Mouse (Mus musculus): Measurements from ENCODE around the gene Micu2. TPM values are rescaled to one million over a fixed set of nuclear protein-coding genes. Genes with fewer than 3 reads are reported as not detected.
A peak's percentile ranks its signal among the peaks of the same experiment; 100 is the strongest.
"Not testable (repeated sequence)": the region's sequence is repeated elsewhere in the genome, so short reads cannot be mapped to it uniquely, and the experiment has no call there.

Gene Micu2
- polyA plus RNA-seq, 1 experiment from 2014 or later, result 92.9 TPM

GRCm38 (mm10) chr14:57911316-57911715 is 87.7 kb downstream of the Micu2 start:
- no peaks in the 10 kb centered on the region for H3K9me3 ChIP-seq
- H3K27ac ChIP-seq, result no peak overlapping the region
- no peak for ATAC-seq (ENCODE audit: insufficient number of reproducible peaks, low FRiP score, low TSS enrichment, low read depth)
- H3K27me3 ChIP-seq, result no peaks in the 10 kb centered on the region
- no peak overlapping the region for H3K4me3 ChIP-seq
- 0 out of 2 replicates have a peak, but pooled peaks cover 3% of the 10 kb centered on the region for H3K4me1 ChIP-seq
- H3K4me2 ChIP-seq, result no peak overlapping the region
- no peak overlapping the region for H3K9ac ChIP-seq
- H3K36me3 ChIP-seq, result peaks cover 15% of the 10 kb centered on the region
- 89% methylated on average over 4 of the region's 4 CpGs for WGBS

- Histone ChIP-seq H3K36me3 (peaks cover 8% of the 10 kb centered on the region; the same call in 1 of the 2 replicates), H3K4me2 (peak overlapping the region; percentile 51), H3K9me3 (no peaks in the 10 kb centered on the region), H3K27ac (no peak overlapping the region), H3K4me1 (0 out of 2 replicates have a peak, but pooled peaks cover 3% of the 10 kb centered on the region), H3K27me3 (no peaks in the 10 kb centered on the region), H3K9ac (peak overlapping the region; percentile 44), H3K4me3 (peak overlapping the region; percentile 35)
- 22% methylated on average over 26 of the region's 26 CpGs for WGBS
- ATAC-seq (ENCODE audit: insufficient number of reproducible peaks, low FRiP score, low TSS enrichment, low read depth), result peak; percentile 74; the same call in 1 of the 2 replicates
Observed at GRCm38 (mm10) chr14:57910501-57911068, 88.5 kb downstream of the Micu2 start.

GRCm38 (mm10) chr14:57909297-57909696 is 89.8 kb downstream of the Micu2 start:
- WGBS, result 83% methylated on average over 5 of the region's 5 CpGs
- Histone ChIP-seq H3K9me3 (no peaks in the 10 kb centered on the region), H3K4me1 (0 out of 2 replicates have a peak, but pooled peaks cover 3% of the 10 kb centered on the region), H3K36me3 (no peaks in the 10 kb centered on the region), H3K4me2 (no peak overlapping the region), H3K4me3 (no peak overlapping the region), H3K27me3 (no peaks in the 10 kb centered on the region), H3K27ac (no peak overlapping the region), H3K9ac (no peak overlapping the region)
- ATAC-seq (ENCODE audit: insufficient number of reproducible peaks, low FRiP score, low TSS enrichment, low read depth), result no peak

- no peaks in the 10 kb centered on the region for H3K36me3 ChIP-seq
- no peak overlapping the region for H3K4me3 ChIP-seq
- WGBS, result 75% methylated on average over 2 of the region's 2 CpGs
- ATAC-seq (ENCODE audit: insufficient number of reproducible peaks, low FRiP score, low TSS enrichment, low read depth), result no peak
- H3K9me3 ChIP-seq, result no peaks in the 10 kb centered on the region
- no peak overlapping the region for H3K4me2 ChIP-seq
- no peaks in the 10 kb centered on the region for H3K27me3 ChIP-seq
- no peak overlapping the region for H3K27ac ChIP-seq
- H3K9ac ChIP-seq, result no peak overlapping the region
- 0 out of 2 replicates have a peak, but pooled peaks cover 3% of the 10 kb centered on the region for H3K4me1 ChIP-seq
Observed at GRCm38 (mm10) chr14:57908431-57908830, 90.6 kb downstream of the Micu2 start.

- Histone ChIP-seq H3K9me3 (no peaks in the 10 kb centered on the region), H3K36me3 (no peaks in the 10 kb centered on the region), H3K27me3 (no peaks in the 10 kb centered on the region), H3K4me2 (no peak overlapping the region), H3K4me3 (no peak overlapping the region), H3K4me1 (no peaks in the 10 kb centered on the region), H3K27ac (no peak overlapping the region), H3K9ac (no peak overlapping the region)
- 77% methylated on average over 1 of the region's 1 CpGs for WGBS
- ATAC-seq (ENCODE audit: insufficient number of reproducible peaks, low FRiP score, low TSS enrichment, low read depth), result no peak
Observed at GRCm38 (mm10) chr14:57901998-57902397, 97.1 kb downstream of the Micu2 start.

GRCm38 (mm10) chr14:57896882-57897281 is 102.2 kb downstream of the Micu2 start:
- no peak overlapping the region for H3K4me2 ChIP-seq
- no peaks in the 10 kb centered on the region for H3K27me3 ChIP-seq
- H3K4me1 ChIP-seq, result no peaks in the 10 kb centered on the region
- H3K4me3 ChIP-seq, result no peak overlapping the region
- no peaks in the 10 kb centered on the region for H3K9me3 ChIP-seq
- no peak overlapping the region for H3K9ac ChIP-seq
- no peak for ATAC-seq (ENCODE audit: insufficient number of reproducible peaks, low FRiP score, low TSS enrichment, low read depth)
- 95% methylated on average over 12 of the region's 12 CpGs for WGBS
- no peaks in the 10 kb centered on the region for H3K36me3 ChIP-seq
- no peak overlapping the region for H3K27ac ChIP-seq

GRCm38 (mm10) chr14:57896088-57896871 is 102.8 kb downstream of the Micu2 start:
- not testable (repeated sequence) for H3K9ac ChIP-seq; H3K4me2 ChIP-seq; H3K4me1 ChIP-seq; H3K27me3 ChIP-seq; H3K4me3 ChIP-seq; H3K27ac ChIP-seq; H3K36me3 ChIP-seq; ATAC-seq (ENCODE audit: insufficient number of reproducible peaks, low FRiP score, low TSS enrichment, low read depth); H3K9me3 ChIP-seq
- WGBS, result 68% methylated on average over 8 of the region's 8 CpGs

- Histone ChIP-seq H3K9ac (no peak overlapping the region), H3K27me3 (no peaks in the 10 kb centered on the region), H3K27ac (no peak overlapping the region), H3K9me3 (no peaks in the 10 kb centered on the region), H3K36me3 (no peaks in the 10 kb centered on the region), H3K4me2 (no peak overlapping the region), H3K4me1 (no peaks in the 10 kb centered on the region), H3K4me3 (no peak overlapping the region)
- 86% methylated on average over 2 of the region's 2 CpGs for WGBS
- ATAC-seq (ENCODE audit: insufficient number of reproducible peaks, low FRiP score, low TSS enrichment, low read depth), result no peak
Observed at GRCm38 (mm10) chr14:57894346-57894745, 104.7 kb downstream of the Micu2 start.

- H3K27me3 ChIP-seq, result no peaks in the 10 kb centered on the region
- no peak overlapping the region for H3K27ac ChIP-seq
- H3K4me2 ChIP-seq, result no peak overlapping the region
- H3K9ac ChIP-seq, result no peak overlapping the region
- 88% methylated on average over 1 of the region's 1 CpGs for WGBS
- H3K4me1 ChIP-seq, result peaks cover 8% of the 10 kb centered on the region; the same call in 1 of the 2 replicates
- no peak overlapping the region for H3K4me3 ChIP-seq
- no peaks in the 10 kb centered on the region for H3K36me3 ChIP-seq
- no peaks in the 10 kb centered on the region for H3K9me3 ChIP-seq
- no peak for ATAC-seq (ENCODE audit: insufficient number of reproducible peaks, low FRiP score, low TSS enrichment, low read depth)
Observed at GRCm38 (mm10) chr14:57892961-57893360, 106.1 kb downstream of the Micu2 start.

- no peaks in the 10 kb centered on the region for H3K9me3 ChIP-seq
- H3K4me3 ChIP-seq, result peak within 1 kb of the TSS; percentile 84
- H3K4me1 ChIP-seq, result peaks cover 10% of the 10 kb centered on the region; the same call in 1 of the 2 replicates
- 4% methylated on average over 63 of the region's 65 CpGs for WGBS
- H3K27ac ChIP-seq, result peak within 1 kb of the TSS; percentile 89
- H3K36me3 ChIP-seq, result no peaks in the 10 kb centered on the region
- H3K9ac ChIP-seq, result peak within 1 kb of the TSS; percentile 94
- ATAC-seq (ENCODE audit: insufficient number of reproducible peaks, low FRiP score, low TSS enrichment, low read depth), result peak; percentile 96
- H3K27me3 ChIP-seq, result no peaks in the 10 kb centered on the region
- peak within 1 kb of the TSS; percentile 45 for H3K4me2 ChIP-seq
Observed at GRCm38 (mm10) chr14:57890011-57890842, 108.8 kb downstream of the Micu2 start, which contains the start of gene Zdhhc20. Zdhhc20 (minus strand) TSS chr14:57890276.

GRCm38 (mm10) chr14:57889541-57890010 is 109.5 kb downstream of the Micu2 start:
- under 1% methylated on average over 37 of the region's 37 CpGs for WGBS
- H3K36me3 ChIP-seq, result no peaks in the 10 kb centered on the region
- ATAC-seq (ENCODE audit: insufficient number of reproducible peaks, low FRiP score, low TSS enrichment, low read depth), result no peak

More at GRCm38 (mm10) chr14:57889541-57890010, 109.5 kb downstream of the Micu2 start:
- H3K9ac ChIP-seq, result peak overlapping the region; percentile 94
- no peaks in the 10 kb centered on the region for H3K9me3 ChIP-seq
- H3K27me3 ChIP-seq, result no peaks in the 10 kb centered on the region
- peak overlapping the region; percentile 45 for H3K4me2 ChIP-seq
- peaks cover 10% of the 10 kb centered on the region; the same call in 1 of the 2 replicates for H3K4me1 ChIP-seq
- peak overlapping the region; percentile 84 for H3K4me3 ChIP-seq
- peak overlapping the region; percentile 89 for H3K27ac ChIP-seq

Measured in limb, embryonic 15.5 days (tissue).